Mouse (Mus musculus) limb, embryonic 12.5 days (tissue): Measurements from ENCODE around the gene Dhx33. TPM values are rescaled to one million over a fixed set of nuclear protein-coding genes. Genes with fewer than 3 reads are reported as not detected.

ENCODE experiments used
- ATAC-seq: fragments of 200-750 bp; cut with Nextera tagmentation; 2 replicates; pipeline ENCODE4 v1.8.0; 2017; ENCODE audit warnings: low read depth, moderate TSS enrichment; ENCODE audit not compliant: insufficient number of reproducible peaks, insufficient read depth, low FRiP score, low TSS enrichment
- H3K27ac ChIP-seq: fragments of 300-500 bp; sonication (generic); 2 replicates; pipeline ENCODE4 v1.5.1; 2016; ENCODE audit warnings: mild to moderate bottlenecking, moderate library complexity
- H3K27me3 ChIP-seq: fragments of 300-500 bp; sonication (generic); 2 replicates; pipeline ENCODE4 v1.6.1; 2016; ENCODE audit warnings: mild to moderate bottlenecking, moderate library complexity
- H3K36me3 ChIP-seq: fragments of 300-500 bp; sonication (generic); 2 replicates; pipeline ENCODE4 v1.6.1; 2016; ENCODE audit warnings: mild to moderate bottlenecking, moderate library complexity
- H3K4me1 ChIP-seq: fragments of 300-500 bp; sonication (generic); replicated peaks from 2 replicates; pipeline ENCODE4 v1.6.1; 2016
- H3K4me2 ChIP-seq: fragments of 300-500 bp; sonication (generic); 2 replicates; pipeline ENCODE4 v1.6.1; 2016; ENCODE audit warnings: mild to moderate bottlenecking, moderate library complexity
- H3K4me3 ChIP-seq: fragments of 300-500 bp; sonication (generic); replicated peaks from 2 replicates; pipeline ENCODE4 v1.5.1; 2016; ENCODE audit warnings: mild to moderate bottlenecking
- H3K9ac ChIP-seq: fragments of 300-500 bp; sonication (generic); replicated peaks from 2 replicates; pipeline ENCODE4 v1.6.1; 2016; ENCODE audit warnings: mild to moderate bottlenecking, moderate library complexity
- H3K9me3 ChIP-seq: fragments of 300-500 bp; sonication (generic); 2 replicates; pipeline ENCODE4 v1.6.1; 2016; ENCODE audit warnings: mild to moderate bottlenecking, moderate library complexity
- WGBS: fragments of 180-500 bp; shearing (Covaris S2); methylation state at CpG from one replicate; pipeline ENCODE4 v1.1.7; 2016; 5-methylcytosine and 5-hydroxymethylcytosine counted together
- polyA plus RNA-seq: library from polyadenylated mRNA; unstranded; fragments of >200 nt; fragmentation: Nextera tagmentation; extraction: Ambion mirVana; gene quantifications from 2 replicates; pipeline ENCODE4 v1.2.1, GENCODE M21; 2016

The Dhx33 gene
- polyA plus RNA-seq, 1 experiment from 2014 or later: 28.2 TPM

DNA sequence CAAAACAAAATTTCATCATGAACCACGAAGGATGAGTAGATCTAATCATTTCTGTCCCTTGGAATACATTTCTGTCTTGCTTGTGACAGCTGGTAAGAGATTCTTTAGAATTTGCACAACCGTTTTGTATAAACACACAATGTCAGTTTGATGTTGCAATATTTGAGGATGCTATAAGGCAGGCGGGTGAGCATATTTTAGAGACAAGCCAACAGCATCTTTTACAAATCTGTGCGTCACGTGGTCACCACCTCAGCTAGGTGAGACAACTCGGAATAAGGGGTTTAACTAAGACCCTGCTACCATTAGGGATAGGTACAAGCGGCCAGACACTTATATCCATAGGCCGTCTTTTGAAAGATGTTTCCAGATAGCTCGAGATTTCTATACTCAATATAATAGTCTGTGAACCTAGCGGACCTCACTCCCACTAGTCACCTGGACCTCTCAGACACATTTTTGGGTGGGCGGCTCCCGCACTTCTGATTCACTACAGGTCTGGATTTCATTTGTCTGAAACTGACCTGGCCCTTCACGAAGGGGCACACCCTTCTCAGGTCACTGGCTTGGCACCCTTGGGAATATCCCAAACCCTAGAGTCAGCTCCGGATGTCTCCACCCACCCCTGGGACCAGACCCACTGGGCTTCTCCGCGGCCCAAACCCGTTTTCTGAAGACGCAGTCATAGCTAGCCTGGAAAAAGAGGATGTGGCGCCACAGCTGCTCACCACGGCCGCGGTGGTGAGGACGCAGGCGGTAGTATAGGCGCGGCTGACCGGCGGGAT, 14.4 kb upstream of the Dhx33 start:
- peaks cover 14% of the 10 kb centered on the region for H3K4me1 ChIP-seq
- H3K4me3 ChIP-seq: peak overlapping the region; percentile 91
- peak overlapping the region; percentile 68 for H3K4me2 ChIP-seq
- H3K27ac ChIP-seq: peak overlapping the region; percentile 78; the same call in 1 of the 2 replicates
- H3K27me3 ChIP-seq: no peaks in the 10 kb centered on the region
- peak overlapping the region; percentile 91 for H3K9ac ChIP-seq
- peaks cover 36% of the 10 kb centered on the region for H3K36me3 ChIP-seq
- 6% methylated on average over 28 of the region's 28 CpGs for WGBS
- ATAC-seq: peak; percentile 17; the same call in 1 of the 2 replicates
- no peaks in the 10 kb centered on the region for H3K9me3 ChIP-seq

DNA sequence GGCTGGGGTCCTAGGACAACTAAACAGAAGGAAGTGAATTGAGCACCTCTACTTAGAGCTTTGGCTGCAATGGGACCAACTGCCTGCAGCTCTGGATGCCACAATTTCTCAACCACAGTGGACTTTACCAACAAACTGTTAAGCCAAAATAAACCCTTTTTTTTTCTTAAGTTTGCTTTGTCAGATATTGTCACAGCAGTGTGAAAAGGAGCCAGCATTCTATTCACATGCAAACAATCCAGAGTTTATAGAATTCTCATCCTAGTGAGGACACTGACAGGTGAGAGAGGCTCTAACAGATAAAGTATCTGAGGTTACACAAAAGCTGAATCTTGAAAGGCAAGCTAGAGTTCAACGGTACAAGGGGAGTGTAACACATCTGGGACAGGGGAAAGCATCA, 12.8 kb upstream of the Dhx33 start:
- H3K27ac ChIP-seq: no peak overlapping the region
- peaks cover 35% of the 10 kb centered on the region for H3K36me3 ChIP-seq
- no peaks in the 10 kb centered on the region for H3K27me3 ChIP-seq
- no peak overlapping the region for H3K4me2 ChIP-seq
- no peak overlapping the region for H3K9ac ChIP-seq
- H3K9me3 ChIP-seq: no peaks in the 10 kb centered on the region
- 88% methylated on average over 1 of the region's 1 CpGs for WGBS
- H3K4me1 ChIP-seq: peaks cover 14% of the 10 kb centered on the region
- H3K4me3 ChIP-seq: no peak overlapping the region
- ATAC-seq: no peak

DNA sequence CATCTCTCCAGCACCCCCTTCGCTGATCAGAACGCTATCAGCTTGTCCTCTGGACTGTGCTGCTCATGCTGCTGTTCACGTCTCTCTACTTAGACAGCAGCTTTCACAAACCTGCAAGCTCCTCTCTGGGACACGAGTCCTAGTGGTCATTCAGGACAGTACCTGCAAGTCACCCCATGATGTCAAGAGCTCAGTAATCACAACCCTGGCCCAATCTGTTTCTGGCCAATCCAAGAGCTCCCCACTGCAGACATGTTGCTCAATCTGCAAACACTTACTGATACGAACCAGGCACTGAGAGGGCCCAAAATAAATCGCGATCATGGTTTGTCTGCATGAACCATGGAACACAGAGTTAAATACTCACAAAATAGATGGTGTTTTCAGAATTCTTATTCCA, 8.5 kb upstream of the Dhx33 start:
- no peak overlapping the region for H3K9ac ChIP-seq
- no peaks in the 10 kb centered on the region; the same call in 1 of the 2 replicates for H3K4me1 ChIP-seq
- ATAC-seq: no peak
- no peak overlapping the region for H3K4me3 ChIP-seq
- WGBS: 96% methylated on average over 7 of the region's 7 CpGs
- H3K27me3 ChIP-seq: no peaks in the 10 kb centered on the region
- peaks cover 61% of the 10 kb centered on the region for H3K36me3 ChIP-seq
- no peaks in the 10 kb centered on the region for H3K9me3 ChIP-seq
- H3K27ac ChIP-seq: no peak overlapping the region
- H3K4me2 ChIP-seq: no peak overlapping the region

DNA sequence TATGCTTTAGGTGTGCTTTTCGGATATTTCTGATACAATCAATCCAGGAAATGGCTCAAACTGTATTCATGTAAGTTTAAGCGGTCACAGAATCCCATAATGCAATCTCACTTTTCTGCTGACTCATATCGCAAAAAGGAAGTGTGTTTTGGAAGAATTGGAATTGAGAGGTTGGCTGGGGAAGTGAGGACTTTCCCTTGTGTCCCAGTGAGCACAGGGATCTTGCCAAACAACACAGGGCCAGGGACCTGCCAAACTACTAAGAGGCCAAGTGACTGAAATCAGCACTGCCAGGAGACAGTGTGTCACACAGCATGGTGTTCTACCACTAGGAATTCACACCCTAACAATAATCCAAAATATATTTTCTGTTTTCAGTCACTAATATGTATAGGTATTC, 4.1 kb upstream of the Dhx33 start:
- Histone ChIP-seq H3K27ac (no peak overlapping the region), H3K4me3 (no peak overlapping the region), H3K9me3 (no peaks in the 10 kb centered on the region), H3K36me3 (peaks cover 54% of the 10 kb centered on the region), H3K4me2 (no peak overlapping the region), H3K9ac (no peak overlapping the region), H3K27me3 (no peaks in the 10 kb centered on the region), H3K4me1 (peaks cover 2% of the 10 kb centered on the region)
- no peak for ATAC-seq
- 92% methylated on average over 3 of the region's 3 CpGs for WGBS

DNA sequence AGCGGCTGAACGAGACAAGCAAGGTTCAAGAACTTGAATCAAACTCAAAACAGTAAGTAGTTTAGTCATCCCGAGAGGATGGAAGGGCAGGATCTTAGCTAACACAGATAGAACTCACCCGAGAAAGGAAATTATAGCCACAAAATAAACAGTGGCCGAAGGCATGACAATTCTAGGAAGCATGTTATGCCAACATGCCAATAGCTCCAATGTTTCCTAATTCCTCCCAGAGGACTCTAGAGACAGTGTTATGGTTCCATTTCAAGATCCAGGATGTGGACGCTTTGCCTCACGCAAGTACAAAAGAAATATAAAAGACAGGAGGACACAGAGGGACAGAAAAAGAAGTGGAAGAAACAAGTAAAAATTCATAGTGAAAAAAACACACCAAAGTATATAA, 3.6 kb upstream of the Dhx33 start:
- Histone ChIP-seq H3K9me3 (no peaks in the 10 kb centered on the region), H3K4me1 (peaks cover 7% of the 10 kb centered on the region), H3K27ac (no peak overlapping the region), H3K4me2 (no peak overlapping the region), H3K9ac (no peak overlapping the region), H3K27me3 (no peaks in the 10 kb centered on the region), H3K36me3 (peaks cover 52% of the 10 kb centered on the region), H3K4me3 (no peak overlapping the region)
- WGBS: 93% methylated on average over 7 of the region's 7 CpGs
- ATAC-seq: no peak

DNA sequence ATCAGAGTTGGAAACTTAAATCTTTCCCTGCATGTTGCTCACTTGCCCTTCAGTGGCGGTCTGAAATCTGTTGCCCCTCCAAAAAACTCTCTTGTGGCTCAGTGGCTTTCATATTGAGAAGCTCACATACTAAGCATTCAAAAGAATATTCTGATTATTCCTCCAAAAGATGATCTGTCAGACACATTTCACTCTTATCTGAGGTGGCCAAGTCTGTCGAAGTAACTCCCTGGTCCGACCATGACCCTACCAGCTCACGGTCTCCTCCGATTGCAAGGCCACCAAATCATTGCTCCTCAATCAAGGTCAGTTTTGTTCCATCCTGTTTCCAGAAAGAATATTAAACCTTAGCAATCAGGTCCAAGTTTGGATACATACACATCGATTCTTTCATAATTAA, 2.8 kb upstream of the Dhx33 start:
- 91% methylated on average over 6 of the region's 6 CpGs for WGBS
- H3K27me3 ChIP-seq: no peaks in the 10 kb centered on the region

DNA sequence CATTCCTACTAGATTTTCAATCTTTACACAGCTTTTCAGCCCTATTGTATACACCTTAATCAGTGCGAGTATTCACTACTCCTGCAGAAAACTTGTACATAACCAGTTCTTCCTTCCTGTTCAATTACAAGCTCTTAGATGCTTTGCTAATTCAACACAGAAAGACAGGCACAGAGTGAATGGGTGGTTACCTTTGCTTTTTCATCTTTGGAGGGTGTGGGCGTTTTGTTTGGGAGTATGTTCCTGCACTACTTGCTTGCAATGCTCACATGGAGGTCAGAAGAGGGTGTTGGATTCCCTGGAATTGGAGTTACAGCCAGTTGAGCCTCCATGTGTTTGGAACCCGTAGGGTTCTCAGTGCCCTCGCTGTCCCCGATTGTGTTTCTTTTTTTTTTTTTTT, 809 bp upstream of the Dhx33 start:
- Histone ChIP-seq H3K9me3 (no peaks in the 10 kb centered on the region), H3K4me3 (peak overlapping the region; percentile 90; the same call in 1 of the 2 replicates), H3K9ac (no peak overlapping the region), H3K4me1 (peaks cover 12% of the 10 kb centered on the region), H3K4me2 (peak overlapping the region; percentile 92), H3K27ac (no peak overlapping the region), H3K36me3 (peaks cover 37% of the 10 kb centered on the region), H3K27me3 (no peaks in the 10 kb centered on the region)
- ATAC-seq: no peak
- WGBS: 67% methylated on average over 5 of the region's 5 CpGs

More for the DNA sequence above, 2.8 kb upstream of the Dhx33 start:
- Histone ChIP-seq H3K4me1 (peaks cover 12% of the 10 kb centered on the region), H3K9ac (no peak overlapping the region), H3K4me3 (no peak overlapping the region), H3K9me3 (no peaks in the 10 kb centered on the region), H3K36me3 (peaks cover 44% of the 10 kb centered on the region), H3K27ac (no peak overlapping the region), H3K4me2 (no peak overlapping the region)
- ATAC-seq: no peak

DNA sequence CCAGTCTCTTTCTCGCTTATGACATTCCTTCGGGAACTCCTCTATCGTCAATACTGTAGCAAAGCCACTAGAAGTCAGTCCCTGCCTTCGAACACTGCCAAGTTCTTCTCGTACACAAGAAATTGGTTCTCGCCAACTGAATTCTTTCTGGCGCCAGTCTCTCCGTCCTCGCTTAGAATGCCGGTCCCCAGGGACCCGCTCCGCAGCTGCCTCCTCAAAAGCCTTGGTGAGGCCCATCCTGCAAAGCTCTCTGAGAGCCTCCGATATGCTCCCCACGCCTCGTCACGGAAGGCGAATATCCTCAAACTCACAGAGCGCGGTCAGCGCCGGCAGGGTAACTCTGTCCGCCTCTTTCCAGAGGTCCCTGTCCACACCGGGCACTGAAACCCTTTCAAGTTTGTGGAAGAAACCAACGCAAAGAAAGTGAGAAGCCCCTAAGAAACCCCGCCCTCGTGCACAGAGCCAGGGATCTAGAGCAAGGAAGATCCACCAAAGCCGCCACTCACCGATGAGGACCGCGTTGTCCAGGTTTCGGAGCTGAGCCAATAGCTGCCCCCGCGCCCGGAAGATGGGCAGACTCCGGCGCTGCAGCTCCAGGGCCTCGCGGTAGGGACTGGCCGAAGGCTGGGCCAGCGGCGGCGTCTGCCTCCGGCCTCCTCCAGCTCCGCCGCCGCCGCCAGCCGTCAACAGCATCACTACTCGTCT, 474 bp downstream of the Dhx33 start:
- Histone ChIP-seq H3K9ac (peak overlapping the region; percentile 71), H3K27ac (peak overlapping the region; percentile 77), H3K4me1 (peaks cover 12% of the 10 kb centered on the region), H3K27me3 (no peaks in the 10 kb centered on the region), H3K4me2 (peak overlapping the region; percentile 92), H3K36me3 (peaks cover 38% of the 10 kb centered on the region), H3K9me3 (no peaks in the 10 kb centered on the region), H3K4me3 (peak overlapping the region; percentile 90)
- under 1% methylated on average over 49 of the region's 49 CpGs for WGBS
- peak; percentile 80 for ATAC-seq

DNA sequence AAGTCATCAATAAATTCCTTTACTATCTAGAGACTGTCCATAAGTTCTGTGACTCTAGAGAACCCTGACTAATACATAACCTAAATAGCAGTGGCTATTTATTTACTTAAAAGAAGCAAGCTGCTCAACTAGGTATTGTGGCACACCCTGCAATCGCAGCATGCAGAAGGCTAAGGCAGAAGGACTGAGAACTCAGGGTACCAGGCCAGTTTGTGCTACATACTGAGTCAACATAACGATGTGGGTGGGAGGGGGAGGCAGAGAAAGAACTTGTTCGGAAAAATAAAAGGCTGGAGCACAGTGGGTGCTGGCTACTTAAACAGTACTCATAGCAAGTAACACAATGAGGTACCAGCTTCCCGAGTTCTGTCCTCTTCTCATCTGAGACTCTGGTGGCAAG, 3.1 kb downstream of the Dhx33 start:
- Histone ChIP-seq H3K4me3 (no peak overlapping the region), H3K4me2 (no peak overlapping the region), H3K9me3 (no peaks in the 10 kb centered on the region), H3K27me3 (no peaks in the 10 kb centered on the region), H3K36me3 (peaks cover 50% of the 10 kb centered on the region), H3K4me1 (peaks cover 12% of the 10 kb centered on the region), H3K27ac (no peak overlapping the region), H3K9ac (no peak overlapping the region)
- 88% methylated on average over 4 of the region's 4 CpGs for WGBS
- no peak for ATAC-seq

DNA sequence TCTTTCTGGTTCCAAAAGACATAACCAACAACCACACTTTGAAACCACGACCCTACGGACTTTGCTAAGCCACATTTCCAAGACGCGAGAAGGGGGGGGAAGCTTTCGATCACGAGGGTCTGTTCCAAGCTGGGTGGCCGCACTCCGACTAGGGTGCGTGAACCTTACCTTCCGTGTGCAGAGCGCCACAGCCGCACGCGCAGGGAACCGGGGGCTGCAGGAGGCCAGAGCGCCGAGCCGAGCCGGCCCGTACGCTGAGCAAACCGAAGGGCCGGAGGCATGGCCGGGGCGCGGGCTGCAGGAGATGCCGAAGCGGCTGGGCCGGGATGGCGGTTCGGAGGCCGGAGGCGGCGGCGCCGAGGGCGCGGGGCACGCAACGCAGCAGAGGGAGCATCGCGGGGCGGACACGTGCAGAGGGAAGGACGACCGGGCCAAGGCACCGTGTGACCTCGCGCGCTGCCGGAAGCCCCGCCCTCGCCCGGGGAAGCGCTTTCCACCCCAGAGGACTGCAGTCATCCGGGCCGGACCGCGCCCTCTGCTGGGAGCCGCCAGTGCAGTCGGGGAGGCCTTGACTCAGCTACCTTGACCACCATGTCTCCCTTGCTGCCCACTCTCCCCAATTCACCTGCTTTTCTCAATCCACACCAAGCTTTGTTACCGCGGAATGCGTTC, 21.5 kb downstream of the Dhx33 start, which contains the start of gene C1qbp:
C1qbp (minus strand) TSS at position 470 of the 672 bp plus-strand sequence.
- peak within 1 kb of the TSS; percentile 91 for H3K9ac ChIP-seq
- H3K36me3 ChIP-seq: peaks cover 69% of the 10 kb centered on the region
- H3K4me3 ChIP-seq: peak within 1 kb of the TSS; percentile 99
- H3K4me2 ChIP-seq: peak within 1 kb of the TSS; percentile 76
- H3K27ac ChIP-seq: peak within 1 kb of the TSS; percentile 66
- H3K9me3 ChIP-seq: no peaks in the 10 kb centered on the region
- WGBS: under 1% methylated on average over 53 of the region's 64 CpGs
- H3K27me3 ChIP-seq: no peaks in the 10 kb centered on the region
- H3K4me1 ChIP-seq: peaks cover 12% of the 10 kb centered on the region
- peak; percentile 91 for ATAC-seq

DNA sequence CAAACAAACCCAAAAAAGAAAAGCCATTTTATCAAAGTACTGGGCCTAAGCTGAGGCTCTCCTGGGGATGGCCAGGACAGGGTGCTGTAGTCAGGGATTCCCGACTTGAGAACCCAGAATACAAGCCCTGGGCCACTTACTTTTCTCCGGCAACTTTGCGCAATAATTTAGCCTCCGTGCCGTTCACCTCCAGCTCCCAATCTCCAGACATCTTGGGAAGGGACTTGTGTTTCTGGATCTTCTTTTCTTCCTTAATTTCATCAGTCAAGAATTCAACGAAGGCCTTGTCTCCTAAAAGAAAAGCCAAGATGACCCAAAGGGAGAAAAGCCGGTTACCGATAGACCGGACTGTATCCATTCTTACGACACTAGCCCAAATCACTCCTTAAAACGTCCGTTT, 22.2 kb downstream of the Dhx33 start:
- Histone ChIP-seq H3K9me3 (no peaks in the 10 kb centered on the region), H3K4me2 (peak overlapping the region; percentile 76), H3K36me3 (peaks cover 69% of the 10 kb centered on the region), H3K4me3 (peak overlapping the region; percentile 99), H3K4me1 (peaks cover 12% of the 10 kb centered on the region), H3K27ac (no peak overlapping the region), H3K27me3 (no peaks in the 10 kb centered on the region), H3K9ac (peak overlapping the region; percentile 91)
- ATAC-seq: no peak
- 10% methylated on average over 12 of the region's 12 CpGs for WGBS
